ENCODE assay signal across 8 mouse cellular contexts in genomic region chr4:45107066-45107465, GRCm38 (mm10). TPM values are rescaled to one million over a fixed set of nuclear protein-coding genes. Genes with fewer than 3 reads are reported as not detected.
DNase-seq lines count a peak whose midpoint lies in the region; ATAC-seq lines count a peak whose summit lies in the region.

No protein-coding gene starts in this region.

- peak; percentile 41 for DNase-seq in R1 (ENCODE audit: low read depth, low spot score)
- DNase-seq in natural killer cell, adult 2 months (ENCODE audit: low spot score in 2 of 2), result no peak
- no peak for DNase-seq in layer of hippocampus, adult 9-11 months
- no peak for DNase-seq in spleen, adult 12 weeks (ENCODE audit: low spot score)

- H3K36me3 ChIP-seq in erythroblast, embryonic 14.5 days (ENCODE audit: control insufficient read depth), result peaks cover 35% of the 10 kb centered on the region
- 0 out of 2 replicates have a peak, but pooled peaks cover 10% of the 10 kb centered on the region for H3K36me3 ChIP-seq in hindbrain, embryonic 16.5 days (ENCODE audit: control insufficient read depth, insufficient read depth, low read length)
- H3K36me3 ChIP-seq in macrophage (ENCODE audit: inconsistent target), result no peaks in the 10 kb centered on the region

- H3K9ac ChIP-seq in hindbrain, embryonic 16.5 days (ENCODE audit: low read depth, low read length), result peak overlapping the region; percentile 91

- ATAC-seq in erythroblast, adult 5-6 weeks (replicated peaks; ENCODE audit: low FRiP score, poor library complexity, severe bottlenecking), result no peak
- no peak for ATAC-seq in hindbrain, embryonic 16.5 days

- peaks cover 30% of the 10 kb centered on the region for H3K4me1 ChIP-seq in erythroblast, embryonic 14.5 days (ENCODE audit: control insufficient read depth)
- H3K4me1 ChIP-seq in hindbrain, embryonic 16.5 days (ENCODE audit: control insufficient read depth, insufficient read depth, low read depth, low read length), result peaks cover 10% of the 10 kb centered on the region

- WGBS in hindbrain, embryonic 16.5 days, result 10% methylated on average over 4 of the region's 4 CpGs
- 13% methylated on average over 4 of the region's 4 CpGs for WGBS in macrophage (ENCODE audit: missing documents)

- peak overlapping the region; percentile 93 for H3K4me3 ChIP-seq in erythroblast, embryonic 14.5 days (replicated peaks)
- peak overlapping the region; percentile 93 for H3K4me3 ChIP-seq in hindbrain, embryonic 16.5 days (ENCODE audit: low read length)
- peak overlapping the region; percentile 90 for H3K4me3 ChIP-seq in macrophage (ENCODE audit: inconsistent target)

- no peaks in the 10 kb centered on the region for H3K9me3 ChIP-seq in erythroblast, embryonic 14.5 days (ENCODE audit: control insufficient read depth, low read length)
- H3K9me3 ChIP-seq in hindbrain, embryonic 16.5 days (ENCODE audit: control insufficient read depth, low read length), result no peaks in the 10 kb centered on the region

- H3K79me2 ChIP-seq in macrophage (ENCODE audit: inconsistent target), result peaks cover 27% of the 10 kb centered on the region

- H3K27me3 ChIP-seq in erythroblast, embryonic 14.5 days (ENCODE audit: control insufficient read depth), result peaks cover 3% of the 10 kb centered on the region
- no peaks in the 10 kb centered on the region for H3K27me3 ChIP-seq in hindbrain, embryonic 16.5 days (replicated peaks; ENCODE audit: control insufficient read depth, insufficient read depth, low read length)

- peak overlapping the region; percentile 63 for H3K4me2 ChIP-seq in hindbrain, embryonic 16.5 days (ENCODE audit: low read length)

- H3K27ac ChIP-seq in hindbrain, embryonic 16.5 days (ENCODE audit: low read depth, low read length), result no peak overlapping the region
- H3K27ac ChIP-seq in macrophage, result peak overlapping the region; percentile 44

RNA-seq across cellular contexts. Expression of gene Tomm5, which starts 0.8 kb away (rescaled TPM):
- polyA plus RNA-seq in erythroblast, embryonic 14.5 days (2012), result 1.9 and 3.5 TPM in 2 replicates
- 27.6 and 42.7 TPM in 2 replicates for total RNA-seq in erythroblast, adult 5-6 weeks (2015; ENCODE audit: low replicate concordance)
- 14.1 and 28.4 TPM in 2 replicates for total RNA-seq in erythroblast, adult 5-6 weeks (2017; ENCODE audit: low replicate concordance)
- polyA plus RNA-seq in hindbrain, embryonic 16.5 days (2015; fragmentation: Nextera tagmentation; extraction: Ambion mirVana), result 154 and 185 TPM in 2 replicates
- total RNA-seq in macrophage (2018; cell fraction: chromatin; rRNA removed), result 10 to 100 TPM in 8 of 26 experiments, 1 to 10 TPM in 16, not detected in 2; 3.5 to 20.5 (median 8.2) TPM
- total RNA-seq in macrophage (2018; cell fraction: cytosol; rRNA removed), result 10 to 100 TPM; 55.9 to 95.4 (median 75.6) TPM
- 10 to 100 TPM in 23 of 26 experiments, 1 to 10 TPM in 3; 8.4 to 72.1 (median 24.6) TPM for total RNA-seq in macrophage (2018; cell fraction: nucleus; rRNA removed)
- polyA plus RNA-seq in macrophage (2018), result 60.3 to 124 TPM (median 74.8 TPM) in 3 replicates

RNA-seq across cellular contexts. Expression of gene Fbxo10, which starts 22.7 kb away (rescaled TPM):
- 0.60 and 0.71 TPM in 2 replicates for polyA plus RNA-seq in erythroblast, embryonic 14.5 days (2012)
- total RNA-seq in erythroblast, adult 5-6 weeks (2015; ENCODE audit: low replicate concordance), result 2.1 and 7.1 TPM in 2 replicates
- 4.0 and 5.5 TPM in 2 replicates for total RNA-seq in erythroblast, adult 5-6 weeks (2017; ENCODE audit: low replicate concordance)
- polyA plus RNA-seq in hindbrain, embryonic 16.5 days (2015; fragmentation: Nextera tagmentation; extraction: Ambion mirVana), result 18.7 and 22.1 TPM in 2 replicates
- total RNA-seq in macrophage (2018; cell fraction: chromatin; rRNA removed), result 1 to 10 TPM in 19 of 26 experiments, under 1 TPM in 7; 0.46 to 4.9 (median 2.0) TPM
- 1 to 10 TPM; 1.1 to 3.8 (median 2.0) TPM for total RNA-seq in macrophage (2018; cell fraction: cytosol; rRNA removed)
- 1 to 10 TPM in 22 of 26 experiments, under 1 TPM in 4; 0.77 to 5.4 (median 2.1) TPM for total RNA-seq in macrophage (2018; cell fraction: nucleus; rRNA removed)
- 1.9 to 2.7 TPM (median 2.7 TPM) in 3 replicates for polyA plus RNA-seq in macrophage (2018)

Comparison
In these comparisons a context has a peak if more than half of its experiments do, and no peak if none do; other contexts are left out.
1. RNA of gene Tomm5, which starts 0.8 kb away (polyA plus RNA-seq): 154 to 185 TPM in hindbrain, embryonic 16.5 days and 60.3 to 124 TPM in macrophage; 1.9 to 3.5 TPM in erythroblast, embryonic 14.5 days; every median in the first group is over 10 times any median in the second.
2. Peak in every context shown above with its lines, with median percentiles within 50 percentile points of each other: H3K4me3 ChIP-seq.